Mouse (Mus musculus): ENCODE data around the gene Slc13a4.

Gene Slc13a4

DNA sequence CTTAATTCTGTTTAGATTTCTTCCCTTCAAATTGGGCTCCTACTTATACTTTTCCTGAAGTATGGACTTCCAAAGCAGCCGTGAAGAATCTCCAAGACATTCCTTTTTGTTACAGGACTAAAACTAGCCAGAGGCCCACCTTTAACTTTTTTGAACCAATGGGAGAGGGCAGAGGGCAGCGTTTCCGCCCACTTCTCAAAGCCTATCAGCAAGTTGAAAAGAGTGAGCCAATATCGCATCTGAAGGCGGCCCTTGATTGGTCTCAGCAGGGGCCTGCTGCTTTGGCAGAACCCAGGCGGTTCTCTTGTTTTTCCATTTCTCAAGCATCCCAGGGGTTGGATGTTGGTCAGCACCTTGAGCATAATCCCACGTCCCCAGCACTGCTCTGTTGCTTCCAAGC lies at the start of gene Slc13a4:
Slc13a4 (minus strand) TSS at position 95 of the 400 bp plus-strand sequence.
- DNase-seq (ENCODE audit: low spot score in 2 of 2), result no peak

GRCm38 (mm10) chr6:35355320-35355719 lies 47.4 kb upstream of the Slc13a4 start:
- no peak for DNase-seq (ENCODE audit: low spot score in 2 of 2)

GRCm38 (mm10) chr6:35354622-35354998 lies 46.7 kb upstream of the Slc13a4 start:
- DNase-seq (ENCODE audit: low spot score in 2 of 2), result no peak

- no peak for DNase-seq (ENCODE audit: low spot score in 2 of 2)
Measured at GRCm38 (mm10) chr6:35353846-35354621, 46.1 kb upstream of the Slc13a4 start.

GRCm38 (mm10) chr6:35353416-35353815 lies 45.5 kb upstream of the Slc13a4 start:
- DNase-seq (ENCODE audit: low spot score in 2 of 2), result no peak

GRCm38 (mm10) chr6:35352867-35353266 lies 44.9 kb upstream of the Slc13a4 start:
- DNase-seq (ENCODE audit: low spot score in 2 of 2), result no peak

- DNase-seq (ENCODE audit: low spot score in 2 of 2), result no peak
Measured at GRCm38 (mm10) chr6:35351826-35352225, 43.9 kb upstream of the Slc13a4 start.

GRCm38 (mm10) chr6:35349784-35350183 lies 41.9 kb upstream of the Slc13a4 start:
- no peak for DNase-seq (ENCODE audit: low spot score in 2 of 2)

GRCm38 (mm10) chr6:35338640-35339039 lies 30.7 kb upstream of the Slc13a4 start:
- DNase-seq (ENCODE audit: low spot score in 2 of 2), result no peak

GRCm38 (mm10) chr6:35337836-35338235 lies 29.9 kb upstream of the Slc13a4 start:
- DNase-seq (ENCODE audit: low spot score in 2 of 2), result no peak

- no peak for DNase-seq (ENCODE audit: low spot score in 2 of 2)
Measured at GRCm38 (mm10) chr6:35335452-35335851, 27.5 kb upstream of the Slc13a4 start.

GRCm38 (mm10) chr6:35334278-35334677 lies 26.3 kb upstream of the Slc13a4 start:
- no peak for DNase-seq (ENCODE audit: low spot score in 2 of 2)

DNA sequence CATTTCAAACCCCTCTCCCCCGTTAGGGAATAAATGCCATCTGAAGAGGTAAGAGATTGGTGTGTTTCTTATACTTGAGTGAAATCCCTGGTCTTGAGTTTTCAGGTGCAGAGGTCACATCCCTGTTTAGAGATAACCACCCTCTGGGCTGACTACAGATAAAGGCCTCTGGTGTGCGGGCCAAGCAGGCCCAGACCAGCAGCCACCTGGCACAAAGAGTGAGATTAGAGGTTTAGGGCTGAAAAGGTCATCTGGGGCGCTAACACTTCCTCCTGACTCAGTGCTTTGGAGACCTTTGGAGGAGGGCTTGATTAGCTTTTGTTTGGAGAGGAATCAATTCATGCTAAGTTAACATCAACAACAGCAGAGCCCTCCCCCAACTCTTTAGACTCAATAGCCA lies 25.7 kb upstream of the Slc13a4 start:
- DNase-seq (ENCODE audit: low spot score in 2 of 2), result no peak

GRCm38 (mm10) chr6:35330834-35331233 lies 22.9 kb upstream of the Slc13a4 start:
- no peak for DNase-seq (ENCODE audit: low spot score in 2 of 2)

- no peak for DNase-seq (ENCODE audit: low spot score in 2 of 2)
Measured at GRCm38 (mm10) chr6:35329956-35330355, 22.0 kb upstream of the Slc13a4 start.

- DNase-seq (ENCODE audit: low spot score in 2 of 2), result no peak
Measured at GRCm38 (mm10) chr6:35326111-35326515, 18.2 kb upstream of the Slc13a4 start, which contains the start of gene Fam180a. Gene Fam180a, minus strand, starts transcription at chr6:35326141.

DNA sequence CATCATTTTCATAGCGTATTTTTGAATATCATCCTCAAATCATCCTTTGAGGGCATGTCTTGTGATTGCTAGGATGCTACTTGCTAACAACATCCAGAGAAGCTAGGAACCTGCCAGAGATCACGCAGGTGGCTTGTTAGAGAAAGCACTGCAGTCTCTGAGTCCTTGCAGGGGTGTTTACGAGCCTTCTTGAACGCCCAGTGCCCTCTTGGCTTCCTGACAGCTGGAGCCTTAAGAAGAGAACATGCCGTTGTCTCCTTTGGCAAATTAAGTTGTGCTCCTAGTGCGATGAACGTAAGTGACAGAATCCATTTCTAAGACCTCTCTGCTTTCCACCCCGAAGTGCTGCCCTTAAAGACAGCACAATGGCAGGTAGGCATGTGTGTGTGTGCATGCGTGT lies 16.4 kb upstream of the Slc13a4 start:
- no peak for DNase-seq (ENCODE audit: low spot score in 2 of 2)

- DNase-seq (ENCODE audit: low spot score in 2 of 2), result no peak
Measured at GRCm38 (mm10) chr6:35323046-35323445, 15.1 kb upstream of the Slc13a4 start.

DNA sequence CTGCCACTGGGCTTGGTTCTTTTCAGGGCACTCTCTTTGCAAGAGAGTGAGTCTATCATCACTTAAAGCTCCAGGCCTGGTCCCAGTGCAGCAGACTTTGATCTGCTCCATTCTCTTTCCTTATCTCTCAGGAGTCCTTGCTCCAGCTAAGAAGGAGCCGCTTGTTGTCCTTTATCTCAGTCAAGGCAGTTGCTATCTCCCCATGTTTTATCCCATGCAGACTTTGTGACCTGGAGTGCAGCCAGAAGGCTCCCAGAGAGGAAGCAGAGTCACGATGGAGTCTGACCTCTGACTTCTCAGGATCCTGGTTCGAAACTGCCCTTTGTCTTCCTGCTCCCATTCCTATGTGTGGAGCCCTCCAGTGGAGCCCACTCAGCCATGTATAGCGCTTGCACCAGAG lies 13.2 kb upstream of the Slc13a4 start:
- peak; percentile 20 to 40 for DNase-seq (ENCODE audit: low spot score in 2 of 2)

GRCm38 (mm10) chr6:35319850-35320249 lies 11.9 kb upstream of the Slc13a4 start:
- DNase-seq (ENCODE audit: low spot score in 2 of 2), result no peak

GRCm38 (mm10) chr6:35313520-35313919 lies 5.6 kb upstream of the Slc13a4 start:
- DNase-seq (ENCODE audit: low spot score in 2 of 2), result no peak

DNA sequence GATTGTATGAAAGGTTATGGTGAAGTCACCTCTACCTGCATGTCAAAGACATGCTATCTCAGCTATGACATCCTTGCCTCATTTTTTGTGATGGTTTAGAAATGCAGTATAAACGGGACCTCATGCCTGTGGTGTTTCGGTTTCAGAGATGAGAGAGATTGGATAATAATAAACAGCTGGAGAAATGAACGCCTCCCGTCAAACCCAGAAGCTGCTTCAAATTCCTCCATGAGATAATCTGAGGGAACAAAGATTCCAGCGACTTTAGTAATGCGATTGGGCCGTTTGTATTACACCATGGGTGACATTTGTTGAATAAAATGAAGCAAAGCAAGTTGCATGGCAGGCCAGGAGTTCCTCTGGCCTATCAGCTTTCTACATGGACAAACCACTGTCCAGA lies 1.5 kb upstream of the Slc13a4 start:
- no peak for DNase-seq (ENCODE audit: low spot score in 2 of 2)

DNA sequence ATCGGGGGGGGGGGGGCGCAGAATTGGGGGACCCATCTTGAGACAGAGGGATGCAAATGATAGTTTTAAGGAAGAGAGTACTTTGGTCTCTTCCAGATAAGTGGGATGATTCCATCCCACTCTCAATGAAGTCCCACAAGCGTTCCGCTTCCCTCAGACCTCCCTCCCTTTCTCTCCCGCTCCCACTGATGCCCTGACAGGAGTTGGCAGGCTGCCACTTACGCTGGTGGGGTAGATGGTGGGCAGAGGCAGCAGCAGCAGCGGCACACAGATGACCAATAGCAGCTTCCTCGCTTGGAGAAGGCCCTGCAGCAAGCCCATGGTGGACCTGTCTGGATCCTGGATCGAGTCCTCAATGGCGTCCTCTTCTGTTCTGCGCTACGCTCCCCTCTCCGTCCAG lies 795 bp downstream of the Slc13a4 start:
- no peak for DNase-seq (ENCODE audit: low spot score in 2 of 2)

DNA sequence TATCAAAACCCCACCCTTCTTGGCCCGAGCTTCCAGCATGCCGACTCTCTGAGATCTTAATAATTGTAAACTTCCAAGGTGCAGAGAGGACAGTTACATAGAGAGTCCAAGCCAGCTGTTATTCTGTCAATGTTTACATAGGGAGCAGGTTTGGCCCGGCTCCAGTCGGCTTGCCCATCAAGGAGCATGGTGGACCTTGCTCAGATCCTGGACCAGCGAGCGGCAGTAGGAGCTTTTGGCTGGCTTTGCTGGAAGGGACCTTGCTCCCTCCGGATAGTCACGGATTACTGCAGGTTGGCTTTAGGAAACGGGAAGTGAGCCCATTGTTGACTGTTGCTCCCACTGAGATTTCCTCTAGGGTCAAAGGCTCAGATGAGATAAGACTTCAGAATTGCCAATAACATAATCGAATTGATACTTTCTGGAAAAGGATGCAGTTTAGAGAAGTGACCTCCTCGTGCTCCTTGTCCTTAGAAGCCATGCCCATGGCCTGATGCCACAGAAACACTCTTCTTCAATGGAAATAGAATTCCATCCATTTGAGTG lies 4.5 kb downstream of the Slc13a4 start:
- no peak for DNase-seq (ENCODE audit: low spot score in 2 of 2)

All from spleen, postnatal 10 days (tissue).